Mouse (Mus musculus) left cerebral cortex, adult 11 months (tissue): ENCODE measurements at regions not wholly inside any gene's neighbourhood (a gene's known extent, or its start where the extent isn't known, plus 50 kb on each side); places are given as distances from the start of the nearest gene placed in this dataset.

Experiments used
- DNase-seq: peaks from one replicate; pipeline ENCODE4 v3.0.0; 2022; ENCODE audit warnings: low spot score

DNA sequence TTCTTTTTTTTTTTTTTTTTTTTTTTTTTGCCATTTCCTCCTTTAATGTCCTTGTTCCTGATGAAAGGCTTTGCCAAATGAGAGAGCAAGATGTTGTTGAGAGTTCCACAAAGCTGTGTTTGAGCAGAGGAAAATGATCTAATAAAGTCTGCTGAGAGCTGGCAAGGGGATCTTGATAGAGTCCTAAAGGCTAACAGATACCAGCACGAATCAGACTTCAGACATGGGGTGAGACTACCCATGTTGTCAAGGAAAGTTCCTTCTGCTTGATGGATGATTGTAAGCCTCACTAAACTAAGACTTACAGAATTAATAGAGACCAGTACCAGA, 665.2 kb upstream of the Fam92a start:
- DNase-seq = no peak

DNA sequence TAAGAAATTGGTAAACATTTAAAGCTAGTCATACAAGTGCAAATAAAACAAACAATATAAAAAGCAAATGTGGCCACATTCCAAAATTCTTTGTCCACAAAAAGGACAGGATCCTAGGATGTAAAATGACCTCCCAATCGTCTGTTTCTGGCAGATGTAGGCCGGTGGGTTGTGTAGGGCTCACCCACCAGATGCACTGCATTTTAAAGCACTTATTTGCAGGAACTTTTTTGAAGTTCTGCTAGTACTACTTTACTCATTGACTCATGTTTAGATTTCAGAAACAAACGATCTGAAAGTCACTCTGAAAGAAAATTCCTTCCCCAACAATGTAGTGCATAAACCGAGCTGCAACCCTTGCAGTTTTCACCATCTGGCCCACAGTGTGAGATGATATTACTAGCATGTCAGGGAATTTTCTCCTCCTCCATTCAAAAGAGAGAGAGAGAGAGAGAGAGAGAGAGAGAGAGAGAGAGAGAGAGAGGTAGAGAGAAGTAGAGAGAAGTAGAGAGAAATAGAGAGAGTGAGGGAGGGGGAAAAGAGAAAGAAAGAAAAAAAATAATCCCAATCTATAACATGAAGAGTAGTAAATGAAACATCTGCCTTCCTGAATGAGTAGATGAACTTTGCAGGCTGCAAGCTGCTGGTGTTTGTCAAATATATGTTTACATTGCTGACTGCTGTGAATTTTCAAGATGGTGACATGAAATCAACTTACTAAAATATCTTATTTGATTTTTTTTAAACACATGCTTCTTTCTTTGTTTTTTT, 664.7 kb upstream of the Fam92a start:
- no peak for DNase-seq

DNA sequence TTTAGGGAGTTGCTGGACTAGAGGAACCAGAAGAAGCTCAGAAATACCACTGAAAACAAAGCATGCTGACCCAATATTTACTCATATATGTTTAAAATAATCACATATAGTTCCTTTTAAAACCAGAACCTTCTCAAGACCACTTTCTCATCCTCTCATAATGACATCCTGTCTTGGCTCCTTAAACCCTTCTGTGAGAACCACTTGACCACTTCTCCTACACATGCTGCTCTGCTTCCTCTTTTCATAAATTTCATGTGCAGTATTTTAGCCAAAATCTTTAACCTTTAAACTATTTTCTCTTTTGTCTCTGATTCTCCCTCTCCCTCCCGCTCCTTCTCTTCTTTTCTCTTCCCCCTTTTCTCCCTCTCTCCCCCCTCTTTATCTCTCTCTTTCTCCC, 654.6 kb upstream of the Fam92a start:
- DNase-seq = no peak

DNA sequence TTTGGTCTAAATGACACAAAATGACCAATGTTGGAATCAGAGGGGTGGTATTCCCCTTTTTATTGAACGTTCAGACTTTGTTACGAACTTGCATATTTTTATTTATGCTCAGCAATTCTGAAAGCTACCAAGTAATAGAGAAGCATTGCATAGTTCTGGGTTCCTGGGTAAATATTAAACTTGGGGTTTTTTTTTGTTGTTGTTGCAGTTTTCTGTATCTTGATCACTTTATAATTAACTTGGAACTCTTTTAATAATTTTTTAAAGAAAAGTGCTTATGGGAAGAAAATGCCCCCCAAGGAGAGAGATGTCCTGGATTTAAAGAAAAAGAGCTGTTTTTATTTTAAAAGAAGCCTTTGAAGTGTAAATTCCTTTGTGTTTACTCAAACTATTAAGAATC, 642.4 kb upstream of the Fam92a start:
- DNase-seq = no peak

DNA sequence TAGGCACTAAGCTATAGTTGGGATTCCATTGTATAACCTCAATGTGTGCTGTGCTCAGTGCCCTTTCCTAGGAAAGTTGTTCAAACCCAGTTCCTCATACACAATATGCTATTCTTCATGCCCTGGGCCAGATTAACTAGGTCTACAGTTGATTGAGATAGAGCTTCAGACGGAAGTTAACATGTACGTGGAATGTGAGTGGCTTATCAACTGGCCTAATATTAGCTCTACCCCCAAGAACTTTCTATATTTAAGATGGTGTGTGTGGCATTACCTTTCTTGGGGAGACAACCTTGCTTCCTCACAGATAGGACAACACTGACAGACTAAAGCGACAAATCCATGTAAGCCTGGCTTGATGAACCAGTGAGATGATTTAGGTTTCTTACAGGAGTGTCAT, 629.4 kb upstream of the Fam92a start:
- no peak for DNase-seq

DNA sequence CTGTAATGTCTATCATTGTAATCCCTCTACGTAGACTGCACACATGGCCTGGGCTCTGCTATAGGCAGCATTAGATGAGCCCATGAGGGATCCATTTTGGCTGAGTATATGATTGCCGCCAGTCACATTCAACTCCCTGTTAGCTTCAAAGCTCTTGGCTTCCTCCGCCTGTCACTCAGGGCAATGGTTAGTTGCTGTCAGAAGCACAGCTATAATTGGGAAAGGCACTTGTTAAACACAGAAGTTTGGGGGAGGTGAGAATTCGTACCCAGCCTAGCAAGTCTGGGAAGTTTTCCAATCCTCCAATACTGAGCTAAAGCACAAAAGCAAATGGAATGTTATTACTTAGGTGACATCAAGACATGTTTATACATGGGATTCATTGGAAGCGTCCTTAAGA, 627.7 kb upstream of the Fam92a start:
- DNase-seq = peak; percentile 25

DNA sequence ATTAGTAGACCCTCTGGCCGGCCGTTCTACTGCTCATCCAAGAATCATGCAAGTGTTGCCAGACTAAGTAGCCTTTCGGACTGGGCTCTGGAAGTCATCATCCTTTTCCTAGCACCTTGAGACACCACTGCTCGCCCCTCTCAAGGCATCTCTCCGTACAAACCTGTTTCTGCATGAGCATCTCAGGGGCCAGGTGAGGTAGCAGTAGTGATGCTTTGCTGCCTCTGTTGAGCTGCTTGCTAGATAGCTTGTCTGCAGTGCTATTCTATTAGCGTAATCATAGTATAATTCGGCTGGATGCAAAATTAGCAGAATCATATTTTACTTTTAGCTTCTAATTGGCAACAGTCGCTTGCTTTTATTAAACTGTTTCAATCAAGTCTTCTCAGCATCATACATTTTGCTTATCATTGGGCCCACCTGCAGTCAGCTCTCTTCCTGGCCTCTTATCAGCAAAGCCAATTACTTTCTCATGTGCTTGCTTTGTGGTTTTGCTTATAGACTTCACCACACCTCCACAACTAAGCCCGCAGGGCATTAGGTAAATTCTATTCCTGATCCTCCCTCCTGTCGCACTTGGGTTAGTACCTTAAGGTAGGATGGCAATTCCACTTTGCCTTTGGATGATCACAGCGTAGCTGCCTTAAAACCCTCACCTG, 621.1 kb upstream of the Fam92a start:
- no peak for DNase-seq

DNA sequence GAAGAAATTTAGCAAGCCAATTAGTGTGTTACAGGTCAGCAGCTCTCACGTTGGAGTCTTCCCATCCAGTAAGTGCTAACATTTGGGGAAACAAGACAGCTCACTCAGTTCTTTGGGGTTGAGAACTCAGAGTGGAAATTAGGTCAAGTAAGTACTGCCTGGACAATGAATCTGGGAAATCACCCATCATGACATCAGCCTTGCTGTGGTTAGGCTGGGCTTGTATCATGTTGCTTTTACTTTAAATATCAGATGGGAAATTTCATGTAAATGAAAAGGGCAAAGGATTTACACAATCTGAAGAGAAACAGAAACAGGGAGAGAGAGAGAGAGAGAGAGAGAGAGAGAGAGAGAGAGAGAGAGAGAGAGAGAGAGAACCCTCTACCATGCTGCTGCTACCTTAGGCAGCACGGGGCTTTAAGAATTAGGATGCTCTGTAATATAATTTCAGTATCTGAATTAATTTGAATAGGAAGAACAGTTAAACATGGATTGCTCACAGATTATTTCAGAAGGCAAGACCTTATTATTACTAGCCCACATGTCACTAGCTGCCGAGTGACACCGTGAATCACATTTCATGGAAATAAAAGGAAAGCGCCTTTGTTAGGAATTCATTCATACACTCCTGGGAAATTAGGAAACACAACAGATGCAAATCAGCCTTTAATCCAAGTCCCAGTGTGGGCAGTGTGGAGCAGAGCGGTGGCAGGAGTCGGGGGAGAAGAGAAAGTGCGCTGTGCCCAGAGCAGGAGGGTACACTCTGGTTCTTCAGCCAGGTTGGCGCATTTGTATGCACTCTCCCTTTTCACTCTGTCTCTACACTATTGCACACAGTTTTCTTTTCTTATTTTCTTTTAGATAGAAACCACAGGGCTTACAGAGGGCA, 620.2 kb upstream of the Fam92a start:
- DNase-seq = no peak

DNA sequence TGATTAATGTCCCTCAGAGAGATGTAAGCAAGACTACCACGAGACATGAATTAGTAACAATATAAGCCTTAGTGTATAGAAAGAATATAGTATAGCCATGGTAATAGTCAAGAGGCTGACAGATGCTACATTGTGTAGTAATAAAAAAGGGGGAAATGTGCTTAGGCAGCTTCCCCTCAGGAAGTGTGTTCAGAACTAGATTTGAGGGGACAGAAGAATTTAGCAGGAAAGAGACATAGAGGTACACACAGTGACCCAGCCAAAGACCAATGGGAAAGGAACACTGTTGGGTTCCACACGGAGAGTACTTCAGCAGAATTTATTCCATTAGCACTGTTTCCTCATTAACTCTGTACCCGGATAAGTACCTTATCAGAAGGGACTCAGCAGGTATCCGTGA, 614.0 kb upstream of the Fam92a start:
- no peak for DNase-seq

DNA sequence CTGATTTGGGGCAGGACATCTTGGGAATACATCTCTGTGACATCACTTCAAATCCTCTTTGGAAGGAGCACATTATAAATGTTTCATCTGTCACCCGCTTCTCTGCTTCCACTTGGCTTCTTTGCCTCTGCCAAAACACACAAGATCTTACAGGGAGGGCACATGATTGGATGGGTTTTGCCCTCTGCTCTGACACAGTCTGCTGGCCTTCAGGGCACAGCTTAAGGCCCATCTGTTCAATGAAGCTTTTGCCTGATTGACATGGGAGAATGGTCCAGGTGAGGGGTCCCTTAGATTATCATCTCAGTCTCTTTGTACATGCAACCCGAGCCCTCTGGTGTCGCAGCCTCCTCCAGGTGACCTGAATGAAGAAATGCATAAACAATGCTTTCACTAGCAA, 612.7 kb upstream of the Fam92a start:
- no peak for DNase-seq

DNA sequence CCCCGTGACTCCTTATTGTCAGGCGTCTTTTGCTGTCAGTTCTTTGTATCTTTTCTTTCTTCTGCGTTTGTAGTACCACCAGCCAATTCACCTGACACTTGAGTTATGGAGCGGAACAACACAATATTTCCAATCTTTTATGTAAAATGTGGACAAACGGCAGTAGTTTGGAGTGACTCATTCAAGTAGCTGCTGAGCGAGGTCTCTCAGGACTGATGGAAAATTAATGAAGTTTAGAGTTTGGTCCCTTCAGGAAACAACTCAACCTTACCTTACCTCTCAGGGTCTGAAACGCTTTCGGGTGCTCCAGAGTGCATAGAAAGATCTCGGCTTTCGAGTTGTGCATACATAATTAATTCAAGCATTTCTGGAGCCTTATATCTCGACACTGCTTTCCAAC, 612.3 kb upstream of the Fam92a start:
- no peak for DNase-seq

DNA sequence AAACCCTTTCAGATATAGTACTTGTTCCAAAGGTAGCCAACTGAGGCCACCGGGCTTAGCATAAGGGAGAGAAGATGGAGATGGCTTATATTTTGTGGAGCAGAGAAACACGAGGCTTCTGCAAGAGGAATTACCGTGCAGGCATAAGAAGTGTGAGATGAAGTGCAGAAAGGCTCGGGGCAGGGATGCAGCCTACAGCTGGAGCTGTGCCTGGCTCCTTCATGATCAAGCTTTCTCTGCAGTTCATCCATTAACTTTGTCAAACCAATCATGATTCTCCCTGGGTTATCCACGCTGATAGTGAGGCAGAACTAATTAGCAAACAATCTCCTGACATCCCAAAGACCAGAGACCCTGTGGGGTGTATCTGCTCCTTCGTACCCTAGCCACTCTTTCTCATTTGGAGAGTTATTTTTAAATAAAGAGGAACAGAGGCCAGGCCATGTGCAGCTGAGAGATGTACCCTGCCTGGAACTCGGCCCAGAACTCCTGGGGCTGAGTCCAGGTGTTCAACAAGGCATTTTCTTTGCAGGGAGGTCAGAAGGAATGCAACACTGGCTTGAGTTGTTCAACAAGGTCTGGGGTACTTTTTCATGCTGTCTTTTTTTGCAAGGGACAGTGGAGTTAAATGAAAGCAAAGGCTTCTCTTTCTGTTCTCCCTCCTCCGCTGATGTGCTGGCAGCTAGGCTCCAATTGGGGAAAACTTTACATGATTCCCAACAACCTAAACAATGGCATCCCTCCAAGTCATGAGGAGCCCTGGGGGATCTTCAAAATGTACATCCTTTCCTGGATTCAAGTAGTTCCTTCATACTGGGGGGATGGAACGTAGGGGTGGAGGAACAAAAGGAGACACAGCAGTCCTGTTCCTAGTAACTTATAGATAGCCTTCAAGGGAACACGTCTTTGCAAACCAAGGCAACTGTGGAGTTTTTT, 610.4 kb upstream of the Fam92a start:
- no peak for DNase-seq

DNA sequence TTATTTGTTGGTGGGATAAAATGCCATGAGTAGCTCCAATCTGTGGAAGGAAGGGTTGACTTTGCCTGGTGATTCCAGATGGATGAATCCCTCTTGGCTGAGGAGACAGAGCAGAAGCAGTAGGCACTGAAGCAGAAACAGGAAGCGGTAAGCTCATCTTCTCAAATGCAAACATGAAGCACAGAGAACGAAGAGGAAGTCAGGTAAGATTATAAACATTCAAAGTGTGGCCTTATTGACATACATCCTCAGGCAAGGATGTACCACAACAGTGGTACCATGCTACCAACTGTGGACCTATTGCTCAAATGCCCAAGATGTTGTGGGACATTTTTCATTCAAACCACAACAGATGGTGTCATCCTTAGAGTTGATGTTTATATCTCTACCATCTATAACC, 608.4 kb upstream of the Fam92a start:
- DNase-seq = no peak

DNA sequence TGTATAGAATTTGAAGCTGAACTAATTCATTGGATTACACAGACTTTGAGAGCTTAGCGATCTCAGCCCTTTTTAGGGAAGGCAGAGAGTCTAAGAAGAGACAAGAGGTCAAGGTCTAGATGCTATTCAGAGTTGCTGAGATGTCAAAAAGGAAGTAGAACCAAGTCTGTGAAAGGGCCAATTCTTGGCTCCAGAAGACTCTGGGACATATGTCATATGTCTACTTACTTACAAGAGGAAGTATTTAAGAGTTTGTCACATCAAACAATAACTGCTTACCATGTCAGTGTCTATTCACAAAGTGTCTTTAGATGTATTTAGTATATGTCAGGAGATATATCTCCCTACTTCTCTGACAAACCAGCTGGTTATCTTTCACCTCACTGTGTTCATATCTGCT, 607.4 kb upstream of the Fam92a start:
- no peak for DNase-seq

DNA sequence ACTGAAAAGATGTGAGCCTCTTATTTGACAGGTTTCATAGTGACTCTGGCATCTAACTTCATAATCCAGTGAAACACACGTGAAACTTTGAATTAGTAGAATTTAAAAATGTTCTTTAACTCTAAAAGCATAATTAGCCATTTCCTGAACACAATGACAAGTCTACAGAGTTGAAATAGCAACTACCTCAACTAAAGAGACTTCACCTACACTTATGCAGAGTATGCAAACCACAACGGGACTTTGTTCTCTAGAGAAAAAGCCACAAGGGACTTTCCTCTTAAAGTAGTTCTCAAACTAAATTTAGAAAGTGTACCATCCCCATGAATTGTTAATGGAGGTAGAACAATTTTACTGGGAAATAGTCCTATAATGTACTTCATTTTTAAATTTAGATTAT, 606.3 kb upstream of the Fam92a start:
- DNase-seq = no peak

DNA sequence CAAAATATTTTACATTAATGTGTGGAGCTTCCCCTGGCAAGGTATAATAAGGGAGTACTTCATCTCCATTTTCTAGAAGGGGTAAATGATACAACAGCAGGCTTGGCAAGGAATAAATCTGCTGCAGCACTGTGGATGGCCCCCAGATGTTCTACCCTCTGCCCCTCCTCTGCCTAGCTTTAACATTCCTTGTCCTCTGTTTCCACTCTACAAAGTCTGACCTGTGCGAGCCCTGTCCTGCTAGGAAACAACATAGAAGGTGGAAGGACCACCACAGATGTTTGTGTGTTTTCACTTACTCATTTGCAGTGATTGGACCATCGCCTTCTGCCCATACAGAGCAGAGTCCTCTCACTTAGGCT, 604.4 kb upstream of the Fam92a start:
- no peak for DNase-seq

DNA sequence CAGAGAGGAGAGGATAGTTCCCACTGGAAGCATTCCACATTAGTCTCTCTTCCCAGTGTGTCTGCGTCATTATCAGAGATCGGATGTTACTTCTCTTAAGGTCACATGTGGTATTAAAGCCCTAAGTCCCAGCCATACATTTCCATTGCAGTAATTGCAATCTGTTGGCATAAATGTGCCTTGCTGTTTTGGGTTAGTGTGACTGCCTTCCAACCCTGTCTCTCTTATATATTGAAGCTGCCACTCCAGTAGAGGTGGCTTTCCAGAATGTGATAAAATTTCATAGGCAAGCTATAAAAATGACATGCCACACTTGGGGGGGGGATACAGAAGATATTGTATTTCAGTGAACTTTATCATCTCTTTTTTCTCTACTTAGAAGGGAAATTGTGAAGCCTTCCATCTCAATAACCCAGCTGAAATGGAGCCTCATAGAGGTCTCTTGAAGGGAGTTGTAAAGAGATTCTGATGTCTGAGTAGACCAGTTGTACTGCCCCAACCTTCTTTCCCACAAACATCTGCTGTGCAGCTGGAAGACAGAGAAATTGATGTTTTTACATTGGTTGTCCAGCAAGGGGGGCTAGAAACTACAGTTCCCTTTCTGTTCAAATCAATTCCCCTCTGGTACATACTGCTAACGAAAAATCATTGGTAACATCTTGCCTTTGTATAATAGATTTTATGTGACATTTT, 603.9 kb upstream of the Fam92a start:
- DNase-seq = no peak

DNA sequence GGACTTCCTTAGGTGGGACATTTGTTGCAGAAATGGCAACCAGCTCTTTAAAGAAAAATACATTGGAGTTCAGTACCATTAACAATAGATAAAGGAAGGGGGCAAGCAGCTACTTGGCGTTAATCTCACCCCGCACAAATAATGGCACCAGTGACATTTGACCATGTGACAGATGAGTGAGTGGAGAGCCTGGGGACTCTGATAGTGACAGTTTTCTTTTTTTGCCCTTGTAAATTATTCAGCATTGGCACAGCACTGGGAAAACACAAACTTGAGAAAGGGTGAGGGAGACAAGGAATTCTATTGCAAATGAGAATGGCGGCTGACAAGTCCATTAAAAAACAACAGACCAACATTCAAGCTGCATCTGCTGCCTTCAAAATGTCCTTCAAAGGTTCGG, 603.3 kb upstream of the Fam92a start:
- no peak for DNase-seq

DNA sequence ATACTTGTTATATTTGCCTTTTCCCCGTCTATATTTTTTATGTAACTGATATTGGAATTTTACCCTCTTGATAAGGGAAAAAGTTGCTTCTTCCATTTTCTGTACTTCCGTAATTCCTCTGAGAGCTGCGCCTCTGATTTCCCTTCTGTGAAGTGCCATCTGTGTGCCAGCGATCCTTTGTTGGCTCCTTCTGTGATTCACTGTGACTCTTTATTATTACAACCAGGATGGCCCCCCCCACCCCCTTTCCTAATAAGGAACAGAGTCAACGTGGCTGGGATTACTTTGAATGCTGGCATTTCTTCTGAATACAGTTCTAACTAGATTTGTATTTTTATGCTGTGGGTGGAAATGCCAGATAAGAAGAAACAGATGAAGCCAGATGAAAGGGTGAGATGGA, 602.9 kb upstream of the Fam92a start:
- no peak for DNase-seq

DNA sequence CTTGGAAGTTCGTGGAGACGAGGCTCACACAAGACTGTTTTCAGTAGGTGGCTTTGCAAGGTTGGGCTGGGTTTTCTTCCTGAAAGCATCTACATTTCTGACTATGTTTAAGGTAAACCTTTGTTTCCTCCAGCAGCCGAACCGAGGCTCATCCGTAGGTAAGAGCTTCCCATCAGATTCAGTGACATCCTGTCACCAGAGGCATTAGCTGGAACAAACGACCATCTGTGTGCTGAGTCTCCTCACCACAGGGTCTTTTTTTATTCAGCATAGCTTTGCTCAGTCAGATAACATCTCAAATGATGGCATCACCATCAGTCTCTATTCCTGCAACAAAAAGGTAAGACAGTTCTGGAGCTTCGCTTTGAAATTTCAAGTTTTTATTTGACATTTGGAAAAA, 601.4 kb upstream of the Fam92a start:
- DNase-seq = no peak

DNA sequence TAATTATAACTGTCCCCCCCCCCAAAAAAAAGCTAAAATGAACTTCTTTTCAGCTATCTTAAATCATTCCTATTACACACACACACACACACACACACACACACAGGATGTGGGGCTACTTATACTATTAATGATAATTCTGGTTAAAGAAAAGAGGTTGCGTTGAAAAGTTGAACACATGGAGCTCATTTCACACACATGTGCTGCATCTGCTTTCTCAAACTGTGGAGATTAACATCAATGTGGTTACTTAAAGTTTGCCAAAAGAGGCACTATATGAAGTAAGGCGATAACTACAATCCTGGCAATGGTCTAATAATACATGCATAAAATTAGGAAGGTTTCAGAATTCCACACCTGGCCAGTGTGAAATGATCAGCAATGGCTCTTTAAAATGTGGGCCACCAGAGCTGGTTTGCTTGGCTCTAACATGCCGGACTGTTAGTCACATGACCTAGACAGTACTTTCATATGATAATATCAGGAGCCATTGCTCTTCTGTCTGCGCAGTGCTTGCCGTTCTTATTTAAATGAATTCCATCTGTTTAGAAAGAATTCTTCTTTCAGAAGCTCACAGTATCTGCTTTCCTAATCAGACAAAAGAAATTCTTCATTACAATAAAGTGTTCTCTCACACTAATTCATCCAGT, 598.4 kb upstream of the Fam92a start:
- no peak for DNase-seq
